Mouse (Mus musculus) small intestine, adult 2 months (tissue): ENCODE data around the gene Icam4. TPM values are rescaled to one million over a fixed set of nuclear protein-coding genes. Genes with fewer than 3 reads are reported as not detected.

Experiments used
- H3K27ac ChIP-seq: fragments of 200-500 bp; 2 replicates; pipeline ENCODE4 v1.5.1; 2012; ENCODE audit warnings: low read depth, low read length, control low read depth, inconsistent platforms; ENCODE audit not compliant: insufficient read depth
- H3K27me3 ChIP-seq: fragments of 200-500 bp; 2 replicates; pipeline ENCODE4 v1.6.1; 2012; ENCODE audit warnings: mild to moderate bottlenecking, moderate library complexity, low read length, inconsistent platforms; ENCODE audit not compliant: control insufficient read depth, insufficient read depth
- H3K36me3 ChIP-seq: fragments of 200-500 bp; 2 replicates; pipeline ENCODE4 v1.6.1; 2012; ENCODE audit warnings: mild to moderate bottlenecking, low read length, control low read depth, inconsistent platforms; ENCODE audit not compliant: control insufficient read depth, insufficient read depth
- H3K4me1 ChIP-seq: fragments of 200-500 bp; 2 replicates; pipeline ENCODE4 v1.6.1; 2012; ENCODE audit warnings: low read length, inconsistent platforms, mixed read lengths; ENCODE audit not compliant: control insufficient read depth, insufficient read depth, insufficient read length
- H3K4me3 ChIP-seq: fragments of 200-500 bp; 2 replicates; pipeline ENCODE4 v1.5.1; 2012; ENCODE audit warnings: low read depth, mild to moderate bottlenecking, control low read depth, inconsistent platforms, low read length, moderate library complexity
- CTCF ChIP-seq: fragments of 200-500 bp; IDR thresholded peaks from 2 replicates; pipeline ENCODE4 v1.5.1; 2012; ENCODE audit warnings: low read depth, mild to moderate bottlenecking, control low read depth, inconsistent platforms, low read length, moderate library complexity, mixed read lengths; ENCODE audit not compliant: insufficient replicate concordance, insufficient read length; ENCODE audit errors: extremely low read depth
- POLR2A ChIP-seq: fragments of 200-500 bp; IDR thresholded peaks from 2 replicates; pipeline ENCODE4 v1.6.1; 2012; ENCODE audit warnings: low read depth, mild to moderate bottlenecking, control low read depth, inconsistent platforms, low read length, moderate library complexity
- WGBS: fragments of 180-500 bp; shearing (Covaris S2); methylation state at CpG from one replicate; pipeline ENCODE4 v1.1.7; 2018; 5-methylcytosine and 5-hydroxymethylcytosine counted together
- polyA plus RNA-seq: library from polyadenylated mRNA; depleted of rRNA; stranded (reverse); fragments of >200 nt; gene quantifications from 2 replicates; pipeline ENCODE4 v1.2.3, GENCODE M21; 2012

Icam4 gene
- polyA plus RNA-seq, 1 experiment: 0.32 TPM

DNA sequence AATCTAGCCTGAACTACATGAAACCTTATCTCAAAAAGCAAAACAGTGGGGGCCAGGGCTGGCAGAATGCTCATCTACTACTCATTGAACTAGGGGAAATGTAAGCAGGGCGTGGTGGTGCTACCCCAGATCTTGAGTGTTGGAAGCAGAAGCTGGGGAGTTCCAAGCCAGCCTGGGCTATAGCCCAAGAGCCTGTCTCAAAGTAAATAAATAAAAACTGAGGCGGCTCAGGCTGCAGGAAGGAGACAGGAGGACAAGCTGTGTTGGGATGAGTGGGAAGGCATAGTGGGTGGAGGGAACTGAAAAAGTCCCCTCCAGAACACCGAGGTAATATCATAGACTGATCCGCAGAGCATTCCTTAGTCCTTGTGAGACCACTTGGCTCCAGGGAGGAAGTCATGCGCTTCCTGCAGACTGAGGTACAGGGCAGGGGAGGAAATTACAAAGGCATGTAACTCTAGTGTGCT is 17.3 kb upstream of the Icam4 start:
- TF ChIP-seq CTCF (no peak), POLR2A (no peak)
- H3K4me3 ChIP-seq: no peak overlapping the region
- peaks cover 7% of the 10 kb centered on the region; the same call in 1 of the 2 replicates for H3K4me1 ChIP-seq
- peak overlapping the region; percentile 33; the same call in 1 of the 2 replicates for H3K27ac ChIP-seq
- H3K27me3 ChIP-seq: no peaks in the 10 kb centered on the region
- WGBS: 31% methylated on average over 5 of the region's 5 CpGs
- H3K36me3 ChIP-seq: peaks cover 18% of the 10 kb centered on the region

GRCm38 (mm10) chr9:21012368-21012767 is 16.8 kb upstream of the Icam4 start:
- H3K4me3 ChIP-seq: no peak overlapping the region
- 0 out of 2 replicates have a peak overlapping the region, but pooled peaks have one; percentile 33 for H3K27ac ChIP-seq
- H3K27me3 ChIP-seq: no peaks in the 10 kb centered on the region
- TF ChIP-seq POLR2A: no peak
- TF ChIP-seq CTCF: no peak
- H3K36me3 ChIP-seq: peaks cover 13% of the 10 kb centered on the region
- H3K4me1 ChIP-seq: peaks cover 7% of the 10 kb centered on the region
- 58% methylated on average over 1 of the region's 1 CpGs for WGBS

- no peaks in the 10 kb centered on the region for H3K36me3 ChIP-seq
- no peak for TF ChIP-seq CTCF
- no peak for TF ChIP-seq POLR2A
- H3K27ac ChIP-seq: peak overlapping the region; percentile 26
Measured at GRCm38 (mm10) chr9:21014691-21015570, 14.2 kb upstream of the Icam4 start.

GRCm38 (mm10) chr9:21015571-21016130 is 13.5 kb upstream of the Icam4 start, which contains the start of gene Icam1:
TSS of gene Icam1 (plus strand) at chr9:21015985.
- 1% methylated on average over 30 of the region's 30 CpGs for WGBS
- TF ChIP-seq POLR2A (peak; percentile 86), CTCF (no peak)
- Histone ChIP-seq H3K4me3 (peak within 1 kb of the TSS; percentile 62), H3K36me3 (no peaks in the 10 kb centered on the region), H3K27ac (peak within 1 kb of the TSS; percentile 26), H3K4me1 (peaks cover 7% of the 10 kb centered on the region), H3K27me3 (no peaks in the 10 kb centered on the region)

More at GRCm38 (mm10) chr9:21014691-21015570, 14.2 kb upstream of the Icam4 start:
- H3K4me1 ChIP-seq: peaks cover 7% of the 10 kb centered on the region
- peak overlapping the region; percentile 62 for H3K4me3 ChIP-seq
- WGBS: 8% methylated on average over 29 of the region's 29 CpGs
- H3K27me3 ChIP-seq: no peaks in the 10 kb centered on the region

DNA sequence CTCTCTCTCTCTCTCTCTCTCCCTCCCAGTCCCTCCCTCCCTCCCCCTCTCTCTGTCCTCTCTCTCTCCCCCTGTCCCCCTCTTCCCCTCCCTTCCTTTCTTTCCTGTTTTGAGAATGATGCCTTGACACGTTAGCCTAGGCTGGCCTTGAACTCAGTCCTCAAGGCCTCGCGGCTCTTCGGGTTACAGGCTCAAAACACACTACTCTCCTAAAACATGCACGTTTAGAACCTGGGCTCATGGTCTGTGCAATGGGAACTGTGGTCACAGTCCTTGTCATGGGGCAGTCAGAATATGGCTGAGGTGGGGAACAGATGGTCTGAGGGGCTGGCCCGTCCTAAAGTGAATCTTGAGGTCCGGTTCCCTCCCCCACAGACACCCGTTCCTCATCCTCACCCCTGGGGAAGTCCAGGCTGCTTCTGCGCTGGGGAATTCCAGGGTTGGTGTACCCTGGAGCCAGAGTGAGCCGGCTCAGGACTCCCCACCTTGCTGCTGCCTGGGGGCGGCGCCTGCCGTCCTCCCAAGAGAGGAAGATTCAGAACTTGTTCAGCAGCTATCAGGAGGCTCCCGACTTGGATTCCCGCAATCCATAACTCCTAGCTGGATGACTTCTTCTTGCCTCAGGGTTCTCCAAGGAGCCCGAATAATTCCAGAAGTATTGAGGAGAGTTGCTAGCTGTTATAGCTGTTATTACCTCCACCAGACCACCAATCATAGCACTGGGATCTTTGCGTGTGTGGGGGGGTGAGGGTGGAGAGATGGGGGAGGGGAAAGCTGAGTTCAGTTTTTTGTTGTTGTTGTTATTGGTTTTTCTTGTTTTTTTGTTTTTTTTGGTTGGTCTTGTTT is 12.6 kb upstream of the Icam4 start:
- Histone ChIP-seq H3K4me1 (peaks cover 7% of the 10 kb centered on the region), H3K4me3 (peak overlapping the region; percentile 62), H3K27me3 (no peaks in the 10 kb centered on the region), H3K36me3 (no peaks in the 10 kb centered on the region), H3K27ac (no peak overlapping the region)
- WGBS: 15% methylated on average over 17 of the region's 17 CpGs
- TF ChIP-seq CTCF: no peak
- no peak for TF ChIP-seq POLR2A

DNA sequence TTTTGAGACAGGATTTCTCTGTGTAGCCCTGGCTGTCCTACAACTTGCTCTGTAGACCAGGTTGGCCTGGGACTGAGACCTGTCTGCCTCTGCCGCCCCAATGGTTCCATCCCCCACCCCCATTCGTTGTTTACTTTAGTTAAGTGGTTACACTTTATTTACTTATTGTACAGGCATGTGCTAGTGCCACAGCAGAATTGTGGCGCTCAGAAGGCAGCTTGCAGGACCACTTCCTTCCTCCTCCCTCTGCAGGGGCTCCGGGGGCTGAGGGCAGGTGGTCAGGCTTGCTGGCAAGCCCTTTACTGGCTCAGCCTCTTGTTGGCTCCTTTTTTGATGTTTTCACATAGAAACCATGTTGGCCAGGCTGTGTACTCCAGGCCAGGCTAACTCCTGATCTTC is 12.0 kb upstream of the Icam4 start:
- WGBS: 39% methylated on average over 4 of the region's 4 CpGs
- TF ChIP-seq CTCF (no peak), POLR2A (no peak)
- peak overlapping the region; percentile 62 for H3K4me3 ChIP-seq
- no peaks in the 10 kb centered on the region for H3K36me3 ChIP-seq
- no peaks in the 10 kb centered on the region for H3K27me3 ChIP-seq
- H3K4me1 ChIP-seq: peaks cover 7% of the 10 kb centered on the region
- no peak overlapping the region for H3K27ac ChIP-seq
